Mouse (Mus musculus): ENCODE measurements at regions not wholly inside any gene's neighbourhood (a gene's known extent, or its start where the extent isn't known, plus 50 kb on each side); places are given as distances from the start of the nearest gene placed in this dataset.

DNA sequence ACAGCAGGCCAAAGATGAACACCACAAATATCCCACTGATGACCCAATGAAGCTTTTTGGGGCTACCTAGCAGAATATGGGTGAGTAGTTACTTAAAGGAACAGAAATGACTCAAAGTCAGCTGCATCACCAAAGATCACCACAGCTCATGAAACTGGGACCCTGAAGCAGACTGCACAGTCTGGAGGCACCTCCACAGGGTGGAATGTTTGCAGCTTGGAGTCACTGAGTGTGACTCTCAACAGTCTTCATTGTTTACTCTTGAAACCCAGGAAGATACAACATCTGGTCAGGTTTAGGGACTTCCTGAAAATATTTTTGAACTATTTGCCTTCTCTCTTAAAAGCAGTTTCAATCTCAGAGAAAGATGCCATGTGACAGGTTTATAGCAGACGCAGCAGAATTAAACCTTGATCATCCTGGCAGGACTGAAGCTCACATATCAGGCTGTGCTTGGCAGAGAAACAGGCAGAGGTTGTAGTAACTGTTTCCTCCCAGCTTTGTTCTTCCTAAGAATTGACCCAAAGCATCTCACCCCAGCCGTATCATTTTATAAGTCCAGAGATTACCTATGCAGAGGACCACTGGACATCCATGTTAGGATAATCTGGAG is 944.1 kb upstream of the Adgrl4 start:
- in situ Hi-C loops (cut with MboI, MseI) = no loop called here

- in situ Hi-C loops (cut with MboI, MseI) = loop anchor here in 1 of 2 experiments (10.0 kb wide), 1 partner anchor 1426 kb away; no protein-coding TSS in a partner anchor
Measured at GRCm38 (mm10) chr3:150530966-150531365, 906.7 kb upstream of the Adgrl4 start.

- in situ Hi-C loops (cut with MboI, MseI) = no loop called here
Measured at GRCm38 (mm10) chr3:150543118-150543517, 894.6 kb upstream of the Adgrl4 start.

- in situ Hi-C loops (cut with MboI, MseI) = loop anchor here in 1 of 2 experiments (10.0 kb wide), 1 partner anchor 1914 kb away; no protein-coding TSS in a partner anchor
Measured at GRCm38 (mm10) chr3:150588474-150588873, 849.2 kb upstream of the Adgrl4 start.

- in situ Hi-C loops (cut with MboI, MseI) = no loop called here
Measured at GRCm38 (mm10) chr3:150590978-150591377, 846.7 kb upstream of the Adgrl4 start.

DNA sequence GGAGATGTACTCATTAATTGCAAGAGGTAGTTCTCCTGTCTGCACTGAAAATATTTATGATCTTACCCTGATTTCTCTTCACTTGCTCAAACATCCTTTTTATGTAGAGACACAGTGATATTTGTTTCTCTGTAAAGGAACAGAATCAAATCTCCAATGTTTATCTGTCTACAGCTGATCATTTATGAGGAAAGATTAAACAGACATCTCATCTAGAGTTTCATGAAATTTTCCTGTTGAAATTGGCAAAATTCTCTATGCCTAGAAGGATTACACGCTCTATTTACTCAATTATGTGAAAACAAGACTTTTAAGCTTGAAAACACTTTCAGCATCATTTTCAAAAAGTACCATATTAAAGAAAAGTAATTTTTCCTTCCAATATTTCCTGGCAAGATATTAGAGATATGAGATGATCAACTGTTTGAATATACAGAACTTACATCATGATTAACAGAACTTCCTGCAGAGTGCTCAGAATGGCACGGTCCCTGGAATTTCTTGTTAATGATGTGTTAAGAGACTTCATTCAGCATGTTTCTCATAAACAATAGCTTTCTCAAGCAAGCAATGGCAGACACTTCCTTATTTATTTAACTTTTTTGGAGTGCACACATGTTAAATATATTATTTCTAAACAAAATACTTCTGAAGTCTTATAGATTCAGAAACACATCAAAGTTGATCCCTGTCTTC is 834.1 kb upstream of the Adgrl4 start:
- in situ Hi-C loops (cut with MboI, MseI) = no loop called here

DNA sequence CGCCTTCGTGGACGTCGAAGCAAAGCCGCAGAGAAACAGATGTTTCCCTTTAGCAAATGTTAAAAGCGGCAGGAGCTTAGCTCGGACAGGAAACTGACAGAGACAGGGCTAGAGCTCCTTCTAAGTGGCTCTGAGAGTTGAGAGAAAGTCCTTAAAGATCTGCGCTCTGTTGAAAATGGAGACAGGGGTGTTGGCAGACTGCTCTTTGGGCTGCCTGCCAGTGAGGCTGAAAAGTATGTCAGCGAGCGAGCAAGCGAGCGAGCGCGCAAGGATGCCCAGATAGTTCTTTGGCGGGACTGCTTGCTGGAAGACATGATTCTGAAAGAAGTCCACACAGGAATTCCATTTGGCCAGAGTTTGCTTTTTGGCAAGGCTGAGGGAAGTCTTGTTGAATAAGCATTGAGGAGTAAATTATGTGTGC is 827.0 kb upstream of the Adgrl4 start:
- in situ Hi-C loops (cut with MboI, MseI) = no loop called here

DNA sequence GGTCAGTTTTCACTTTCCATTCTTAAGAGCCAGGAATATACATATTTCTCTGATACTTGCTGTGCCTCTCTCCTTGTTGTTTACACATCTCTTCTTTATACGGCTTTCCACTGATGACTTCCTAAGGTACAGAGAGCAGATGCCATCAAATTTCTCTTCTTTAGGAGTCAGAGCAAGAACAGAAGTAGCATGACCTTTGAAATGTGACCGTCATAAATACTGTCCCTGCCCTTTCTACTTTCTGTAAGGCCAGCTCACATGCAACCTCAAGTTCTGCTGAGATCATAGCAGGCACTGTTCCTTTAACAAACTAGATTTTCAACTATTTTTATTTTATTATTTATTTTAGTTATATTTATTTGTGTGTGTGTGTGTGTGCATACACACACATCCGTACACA is 800.1 kb upstream of the Adgrl4 start:
- in situ Hi-C loops (cut with MboI, MseI) = no loop called here

DNA sequence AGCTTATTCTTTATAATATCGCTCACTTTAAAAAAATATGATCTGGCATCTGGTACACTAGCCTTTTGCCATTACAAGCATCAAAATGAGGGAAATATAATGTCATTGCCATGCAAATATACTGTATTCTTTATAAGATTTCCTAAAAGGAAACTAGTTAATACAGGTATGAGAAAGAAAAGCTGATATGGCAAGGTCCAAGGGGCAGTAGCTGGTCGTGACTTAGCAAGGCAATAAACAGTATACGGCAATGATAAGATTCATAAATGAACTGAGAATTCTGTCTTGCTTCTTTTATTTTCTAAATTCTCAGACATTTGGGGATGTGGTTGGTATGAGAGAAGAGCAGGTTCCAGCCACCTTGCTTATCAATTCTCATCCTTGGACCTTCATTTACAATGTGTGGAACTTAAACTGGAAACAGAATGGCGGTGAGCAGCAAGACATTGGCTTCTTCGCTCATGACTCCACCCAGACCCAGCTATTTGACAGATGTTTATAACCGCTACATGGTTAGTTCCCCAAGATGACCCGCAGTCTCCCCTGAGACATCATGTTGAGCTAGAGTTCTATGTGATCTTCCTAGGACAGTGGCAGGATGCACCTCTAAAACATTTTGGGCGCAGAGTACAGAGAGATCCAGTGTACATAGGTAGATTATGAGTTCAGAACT is 797.5 kb upstream of the Adgrl4 start:
- in situ Hi-C loops (cut with MboI, MseI) = no loop called here

DNA sequence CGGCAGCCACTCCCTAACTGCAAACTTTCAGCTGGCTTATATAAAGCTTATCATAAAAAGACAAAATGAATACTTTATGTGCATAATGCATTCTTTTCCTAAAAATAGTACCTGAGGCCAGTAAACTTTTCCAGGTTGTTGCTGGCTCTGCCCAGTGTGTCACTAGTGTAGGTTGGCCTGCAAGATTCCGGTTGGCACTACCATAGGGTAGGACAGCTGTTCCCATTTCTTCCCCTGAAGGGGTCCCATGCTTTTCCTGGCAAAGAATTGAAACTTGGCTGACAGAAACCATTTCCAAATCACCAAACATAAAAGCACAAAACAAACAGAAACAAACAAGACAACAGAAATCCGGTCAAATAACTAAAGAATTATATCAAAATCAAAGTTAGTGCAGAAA is 789.6 kb upstream of the Adgrl4 start:
- in situ Hi-C loops (cut with MboI, MseI) = no loop called here

DNA sequence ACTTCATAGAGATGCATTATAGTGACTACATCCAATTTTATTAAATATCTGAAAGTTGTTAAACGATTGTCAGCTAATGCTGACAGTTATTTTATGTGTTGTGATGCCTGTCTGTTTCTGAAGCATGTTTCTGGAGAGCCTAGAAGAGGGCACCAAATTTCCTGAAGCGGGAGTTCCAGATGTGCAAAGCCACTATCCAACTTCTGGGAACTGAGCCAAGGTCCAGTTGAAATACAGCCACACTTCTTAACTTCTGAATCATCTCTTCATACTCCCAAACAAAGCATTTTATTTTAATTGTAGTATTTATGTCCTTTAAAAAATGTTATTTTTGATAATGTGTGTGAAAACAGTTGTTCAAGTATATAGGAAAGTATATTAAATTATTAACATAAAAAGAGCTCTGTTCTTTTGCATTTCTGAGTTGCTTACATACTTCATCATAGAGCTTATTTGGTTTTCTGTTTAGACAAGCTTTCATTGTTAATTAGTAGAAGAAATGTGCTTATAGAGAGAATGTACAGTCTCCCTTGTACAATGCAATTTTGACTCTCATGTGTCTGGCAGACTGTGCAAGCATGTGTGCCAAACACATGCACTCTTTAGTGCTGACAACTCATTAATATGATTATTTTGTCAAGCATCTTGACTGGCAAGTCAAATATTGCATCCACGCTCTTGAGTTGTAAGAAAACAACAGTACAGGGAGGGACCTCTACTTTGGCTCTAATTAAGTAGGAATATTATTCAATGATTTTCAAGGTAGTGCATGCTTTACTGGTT is 787.7 kb upstream of the Adgrl4 start:
- in situ Hi-C loops (cut with MboI, MseI) = no loop called here

- in situ Hi-C loops (cut with MboI, MseI) = no loop called here
Measured at GRCm38 (mm10) chr3:150695751-150696150, 741.9 kb upstream of the Adgrl4 start.

DNA sequence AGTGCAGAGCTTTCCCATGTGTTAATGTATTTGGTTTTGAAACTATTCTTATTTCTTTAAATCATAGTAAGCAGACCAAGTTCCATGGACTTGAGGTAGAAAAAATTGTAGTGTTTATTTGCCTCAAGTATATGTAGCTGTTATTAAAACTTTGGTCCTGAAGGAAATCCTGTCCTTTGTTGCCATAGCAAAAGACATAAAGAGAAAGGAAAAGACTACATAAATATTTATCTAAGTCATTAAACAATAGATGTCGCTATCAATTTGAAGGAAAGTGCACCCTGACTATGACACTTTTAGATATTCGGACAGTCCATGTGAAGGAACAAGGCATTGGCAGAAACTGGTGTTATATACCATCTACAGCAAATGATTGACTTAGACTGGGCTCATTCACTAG is 737.7 kb upstream of the Adgrl4 start:
- in situ Hi-C loops (cut with MboI, MseI) = no loop called here

Data from T-helper 17 cell (primary cell).